Mouse (Mus musculus) erythroblast, embryonic 14.5 days (primary cell): ENCODE measurements around the gene Dbx1.

ENCODE experiments used
- GATA1 ChIP-seq: IDR thresholded peaks from 2 replicates; pipeline ENCODE4 v1.6.1; 2012; ENCODE audit warnings: low read length, inconsistent platforms, mixed read lengths
- TAL1 ChIP-seq: IDR thresholded peaks from 3 replicates; pipeline ENCODE4 v1.6.1; 2012; ENCODE audit warnings: low read length, inconsistent platforms, mixed read lengths

DNA sequence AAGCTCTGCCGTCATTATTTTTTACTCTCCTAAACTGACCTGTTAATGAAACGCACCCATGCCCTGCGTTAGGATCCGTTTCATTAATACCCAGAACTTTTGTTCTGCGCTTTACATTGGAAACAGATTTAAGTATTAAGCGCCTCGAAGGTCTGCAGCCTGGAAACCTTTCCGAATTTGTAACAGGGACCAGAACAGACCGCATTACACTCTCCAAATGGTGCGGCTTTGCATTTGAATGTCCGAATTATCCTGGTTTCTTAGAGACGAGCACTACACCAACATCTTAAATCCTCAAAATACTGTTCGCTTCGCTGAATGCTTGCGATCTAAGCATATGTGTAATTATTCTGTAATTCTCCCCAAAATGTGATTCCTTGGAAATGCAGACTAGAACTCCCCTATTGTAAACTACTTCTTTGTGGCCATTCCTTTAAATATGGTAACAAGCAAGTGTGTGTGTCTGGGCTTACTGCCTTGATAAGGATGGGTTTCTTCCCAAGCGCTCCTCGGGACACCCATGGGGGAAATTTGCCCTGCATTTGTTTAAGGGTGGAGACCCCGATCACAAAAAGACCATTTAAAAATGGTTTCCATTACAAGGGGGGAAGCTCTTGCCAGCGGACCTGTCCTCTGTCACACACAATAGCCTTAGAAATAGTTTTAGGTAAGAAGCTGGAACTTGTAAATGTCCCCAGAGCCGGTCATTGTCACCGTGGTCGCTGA is 41.6 kb upstream of the Dbx1 start:
- TF ChIP-seq TAL1 = no peak
- no peak for TF ChIP-seq GATA1
